Mouse (Mus musculus) layer of hippocampus, adult 18-20 months (tissue): ENCODE results near the gene Pstpip1. TPM values are rescaled to one million over a fixed set of nuclear protein-coding genes. Genes with fewer than 3 reads are reported as not detected.

Experiments used
- DNase-seq, 2 experiments: peaks; one replicate each; pipeline ENCODE4 v3.0.0; 2022; ENCODE audit warnings: low spot score in 2 of 2
- long read RNA-seq: library from polyadenylated mRNA; stranded (forward); transcript quantifications from one replicate; pipeline ENCODE4 v2.0.0, GENCODE M21; 2021
- total RNA-seq, 2 experiments: library from RNA; stranded (reverse); gene quantifications; 2 replicates each; pipeline ENCODE4 v1.2.3; 2021

Gene Pstpip1
- 1 to 10 TPM; 2.6 to 3.0 TPM for total RNA-seq
- long read RNA-seq, partial matches to known transcripts, result 0 of 1 reads
- long read RNA-seq, other reads (novel, unspliced or antisense), result 0 of 1 reads

GRCm38 (mm10) chr9:56089778-56090520, at the start of gene Pstpip1:
Gene Pstpip1 (plus strand): TSS chr9:56089962.
- DNase-seq, result peak; percentile 63 to 77

GRCm38 (mm10) chr9:56041372-56042180, 48.2 kb upstream of the Pstpip1 start, which contains the start of gene Rcn2:
Gene Rcn2 (plus strand): TSS chr9:56041845.
- peak; percentile 93 to 97 for DNase-seq

GRCm38 (mm10) chr9:56042181-56042621, 47.6 kb upstream of the Pstpip1 start:
- no peak for DNase-seq

GRCm38 (mm10) chr9:56053796-56054195, 36.0 kb upstream of the Pstpip1 start:
- peak in 1 of 2 experiments; percentile 18 for DNase-seq

GRCm38 (mm10) chr9:56056147-56056546, 33.6 kb upstream of the Pstpip1 start:
- DNase-seq, result no peak

- no peak for DNase-seq
Observed at GRCm38 (mm10) chr9:56062336-56062735, 27.4 kb upstream of the Pstpip1 start.

- no peak for DNase-seq
Observed at GRCm38 (mm10) chr9:56065011-56065410, 24.8 kb upstream of the Pstpip1 start.

- DNase-seq, result no peak
Observed at GRCm38 (mm10) chr9:56067964-56068363, 21.8 kb upstream of the Pstpip1 start.

GRCm38 (mm10) chr9:56068630-56069029, 21.1 kb upstream of the Pstpip1 start:
- DNase-seq, result no peak

- DNase-seq, result no peak
Observed at GRCm38 (mm10) chr9:56072861-56073260, 16.9 kb upstream of the Pstpip1 start.

- DNase-seq, result no peak
Observed at GRCm38 (mm10) chr9:56074863-56075262, 14.9 kb upstream of the Pstpip1 start.

- DNase-seq, result peak in 1 of 2 experiments; percentile 79
Observed at GRCm38 (mm10) chr9:56075264-56075663, 14.5 kb upstream of the Pstpip1 start.

GRCm38 (mm10) chr9:56075901-56076620, 13.7 kb upstream of the Pstpip1 start:
- no peak for DNase-seq

GRCm38 (mm10) chr9:56079587-56079986, 10.2 kb upstream of the Pstpip1 start:
- DNase-seq, result no peak

- no peak for DNase-seq
Observed at GRCm38 (mm10) chr9:56086524-56086923, 3.2 kb upstream of the Pstpip1 start.

- DNase-seq, result no peak
Observed at GRCm38 (mm10) chr9:56090546-56091225, 924 bp downstream of the Pstpip1 start.

GRCm38 (mm10) chr9:56092102-56092501, 2.3 kb downstream of the Pstpip1 start:
- DNase-seq, result no peak

- no peak for DNase-seq
Observed at GRCm38 (mm10) chr9:56097584-56098298, 8.0 kb downstream of the Pstpip1 start.

- no peak for DNase-seq
Observed at GRCm38 (mm10) chr9:56100041-56100522, 10.3 kb downstream of the Pstpip1 start.

GRCm38 (mm10) chr9:56101022-56101421, 11.3 kb downstream of the Pstpip1 start:
- DNase-seq, result no peak
